Mouse (Mus musculus): Measurements from ENCODE around the gene Yes1.
"Not testable (repeated sequence)": the region's sequence is repeated elsewhere in the genome, so short reads cannot be mapped to it uniquely, and the experiment has no call there.

DNA sequence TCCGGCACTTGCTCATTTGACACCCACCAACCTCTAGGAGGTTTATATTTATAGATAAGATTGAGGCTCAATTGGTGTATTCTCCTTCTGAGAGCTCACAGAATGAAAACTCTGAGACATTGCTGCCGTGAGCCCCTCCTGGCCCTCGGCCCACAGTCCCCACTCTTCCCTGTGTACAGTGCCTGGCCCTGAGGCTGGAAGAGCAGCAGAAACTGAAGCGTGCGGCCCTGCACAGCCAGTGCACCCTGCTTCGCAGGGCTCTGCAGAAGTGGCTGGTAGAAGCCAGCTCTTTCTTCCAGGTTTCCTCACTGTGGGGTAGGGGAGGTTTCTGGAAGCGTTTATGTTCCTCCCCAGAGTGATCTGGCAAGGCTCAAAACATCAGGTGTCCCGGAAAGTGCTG lies 111.7 kb downstream of the Yes1 start:
- not testable (repeated sequence) for TF ChIP-seq FLI1 (IDR thresholded peaks at IDR 0.05; ENCODE audit: low read length); GATA1 (IDR thresholded peaks at IDR 0.05; ENCODE audit: borderline replicate concordance, low read length)
